Mouse (Mus musculus) embryonic facial prominence, embryonic 11.5 days (tissue): ENCODE data around the gene Zfp593. TPM values are rescaled to one million over a fixed set of nuclear protein-coding genes. Genes with fewer than 3 reads are reported as not detected.

Source experiments
- polyA plus RNA-seq: library from polyadenylated mRNA; unstranded; fragments of >200 nt; fragmentation: Nextera tagmentation; extraction: Ambion mirVana; gene quantifications from 2 replicates; pipeline ENCODE4 v1.2.1, GENCODE M21; 2014

Gene Zfp593
- polyA plus RNA-seq, 1 experiment from 2014 or later: 16.5 TPM

Other genes with a start within 250 kb of the Zfp593 start
- 38.1 and 46.1 TPM in 2 replicates for gene Dhdds, start 244.7 kb downstream of the Zfp593 start, polyA plus RNA-seq
- gene Lin28a, start 226.8 kb downstream of the Zfp593 start, polyA plus RNA-seq: 0.49 and 2.2 TPM in 2 replicates
- not detected in 2 replicates for gene Zfp683, start 191.8 kb downstream of the Zfp593 start, polyA plus RNA-seq
- 1.8 and 3.6 TPM in 2 replicates for gene Crybg2, start 184.8 kb downstream of the Zfp593 start, polyA plus RNA-seq
- 5.2 and 5.4 TPM in 2 replicates for gene Cd52, start 150.5 kb downstream of the Zfp593 start, polyA plus RNA-seq
- gene Ubxn11, start 143.0 kb downstream of the Zfp593 start, polyA plus RNA-seq: 5.7 and 6.0 TPM in 2 replicates
- 316 TPM in 2 replicates for gene Sh3bgrl3, start 116.8 kb downstream of the Zfp593 start, polyA plus RNA-seq
- gene Cep85, start 58.5 kb downstream of the Zfp593 start, polyA plus RNA-seq: 27.5 and 29.4 TPM in 2 replicates
- gene Gm7534, start 42.6 kb downstream of the Zfp593 start, polyA plus RNA-seq: 0.14 TPM in 2 replicates
- 0.14 TPM in 1 of 2 replicates, not detected in the other for gene Catsper4, start 18.2 kb downstream of the Zfp593 start, polyA plus RNA-seq
- gene Cnksr1, start 7.2 kb downstream of the Zfp593 start, polyA plus RNA-seq: 0.93 and 1.1 TPM in 2 replicates
- gene E130218I03Rik, start 1.9 kb downstream of the Zfp593 start, polyA plus RNA-seq: 0.39 and 0.65 TPM in 2 replicates
- gene Gm30191, start 1.3 kb upstream of the Zfp593 start, polyA plus RNA-seq: not detected in 2 replicates
- 5.7 and 7.7 TPM in 2 replicates for gene Grrp1, start 8.5 kb upstream of the Zfp593 start, polyA plus RNA-seq
- 22.8 and 24.4 TPM in 2 replicates for gene Pdik1l, start 42.3 kb upstream of the Zfp593 start, polyA plus RNA-seq
- gene Trim63, start 69.5 kb upstream of the Zfp593 start, polyA plus RNA-seq: 0.39 TPM in 1 of 2 replicates, not detected in the other
- gene Slc30a2, start 97.6 kb upstream of the Zfp593 start, polyA plus RNA-seq: 0.07 TPM in 1 of 2 replicates, not detected in the other
- gene Extl1, start 138.3 kb upstream of the Zfp593 start, polyA plus RNA-seq: 0.38 and 0.71 TPM in 2 replicates
- 9.4 and 9.9 TPM in 2 replicates for gene Pafah2, start 150.7 kb upstream of the Zfp593 start, polyA plus RNA-seq
- gene Stmn1, start 222.7 kb upstream of the Zfp593 start, polyA plus RNA-seq: 3,252 and 3,396 TPM in 2 replicates